Mouse (Mus musculus) telencephalon, adult 2 months (tissue): Measurements from ENCODE around the gene Coasy.
"Not testable (repeated sequence)": the region's sequence is repeated elsewhere in the genome, so short reads cannot be mapped to it uniquely, and the experiment has no call there.

Experiments
- DNase-seq: peaks from one replicate; pipeline ENCODE4 v3.0.0-alpha.2; 2011; ENCODE audit warnings: low read depth, low spot score

The Coasy gene

GRCm38 (mm10) chr11:101087682-101088055 is 5.3 kb downstream of the Coasy start:
- no peak for DNase-seq

DNA sequence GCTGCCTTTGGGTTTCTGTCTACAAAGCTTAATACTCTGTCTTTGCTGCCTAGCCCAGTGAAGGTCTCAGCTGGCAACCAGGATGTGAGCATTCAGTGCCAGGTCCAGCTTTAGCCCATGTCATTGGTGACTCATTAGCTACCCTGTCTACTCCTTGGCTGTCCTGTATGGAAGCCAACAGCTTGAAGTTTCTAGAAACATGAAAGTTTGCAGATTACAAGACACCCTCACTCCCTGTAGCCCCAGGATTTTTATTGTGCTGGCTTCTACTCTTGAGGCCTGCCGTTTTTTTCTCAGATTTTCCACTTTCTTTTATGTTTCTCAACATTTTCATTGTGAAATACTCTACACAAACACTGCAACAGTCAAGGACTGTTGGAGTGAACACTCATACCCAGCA is 7.6 kb downstream of the Coasy start:
- no peak for DNase-seq

DNA sequence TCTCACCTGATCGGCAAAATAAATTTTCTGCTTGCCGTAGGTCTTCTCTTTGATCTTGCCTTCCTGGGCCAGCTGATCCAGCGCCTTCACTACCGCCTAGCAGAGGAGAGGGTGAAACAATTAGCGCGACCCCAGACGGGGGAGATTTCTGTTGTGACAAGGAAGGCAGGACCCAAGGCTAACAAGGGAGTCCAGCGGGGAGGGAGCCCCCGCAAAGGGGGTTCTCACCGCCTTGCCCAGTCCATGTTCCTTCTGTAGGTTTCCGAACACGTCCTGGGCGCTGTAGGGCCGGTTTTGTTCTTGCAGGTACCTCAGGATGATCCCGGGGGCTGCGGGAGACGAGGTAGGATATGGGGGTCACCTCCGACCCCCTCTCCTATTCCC is 12.6 kb downstream of the Coasy start:
- no peak for DNase-seq

- peak; percentile 91 for DNase-seq
These were observed 13.1 kb downstream of the Coasy start, which contains the start of gene Psmc3ip for GRCm38 (mm10) chr11:101095314-101096024. Gene Psmc3ip (minus strand): TSS chr11:101095436.

DNA sequence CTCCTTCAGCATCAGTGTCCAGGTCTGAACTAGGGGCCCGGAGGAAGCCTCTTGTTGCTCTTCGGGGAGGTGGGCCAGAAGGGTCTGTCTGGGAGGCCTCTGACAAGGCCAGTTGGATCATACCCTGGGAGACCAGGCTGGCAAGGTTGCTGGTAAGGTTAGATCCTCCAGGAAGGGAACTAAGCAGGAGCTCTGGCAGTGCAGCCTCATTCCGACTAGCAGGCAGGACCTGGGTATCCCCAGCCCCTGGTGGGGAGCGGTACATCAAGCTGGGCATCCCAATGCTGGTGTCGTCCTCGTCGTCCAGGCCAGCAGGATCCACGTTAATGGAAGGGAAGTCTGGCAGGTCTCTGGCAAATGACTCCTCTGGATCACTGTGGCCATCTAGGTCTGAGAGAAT is 15.9 kb downstream of the Coasy start:
- no peak for DNase-seq

DNA sequence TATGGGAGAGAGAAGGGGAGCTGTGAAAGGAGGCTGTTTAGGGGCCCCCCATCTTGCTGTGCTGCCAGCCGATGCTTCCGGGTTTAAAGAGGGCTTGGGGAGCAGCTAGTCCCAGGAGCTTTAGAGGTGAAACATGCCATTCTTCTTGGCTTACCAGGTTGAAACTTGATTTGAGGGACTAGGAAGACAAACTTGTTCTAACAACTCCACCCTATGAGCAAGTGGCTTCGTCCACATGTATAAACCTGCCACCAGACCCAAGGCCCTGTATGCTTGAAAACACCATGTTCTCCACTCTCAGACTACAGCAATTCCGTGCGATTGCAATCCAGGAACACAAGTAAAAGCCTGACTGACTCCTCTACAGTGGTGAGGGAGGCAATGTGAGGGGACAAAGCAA is 20.6 kb downstream of the Coasy start:
- no peak for DNase-seq

DNA sequence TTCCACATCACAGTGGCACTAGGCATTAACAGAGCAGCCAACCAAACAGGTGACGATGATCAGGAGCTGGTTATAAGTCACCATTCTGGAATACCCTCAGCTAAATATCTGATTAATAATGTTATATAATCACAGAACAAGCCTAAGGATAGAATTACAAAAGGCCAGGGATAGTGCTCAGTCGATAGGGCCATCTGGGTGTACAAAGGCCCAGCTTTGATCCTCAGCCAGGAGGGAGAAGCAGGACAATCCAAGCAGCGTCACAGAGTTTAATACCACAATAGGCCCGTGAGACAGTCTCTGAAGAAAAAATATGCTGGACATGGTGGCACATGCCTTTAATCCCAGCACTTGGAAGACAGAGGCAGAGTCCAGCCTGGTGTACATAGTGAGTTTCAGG is 27.0 kb downstream of the Coasy start:
- no peak for DNase-seq

- DNase-seq, result no peak
These were observed 28.3 kb downstream of the Coasy start for GRCm38 (mm10) chr11:101110708-101111107.

GRCm38 (mm10) chr11:101111178-101111577 is 28.8 kb downstream of the Coasy start:
- DNase-seq, result no peak

- DNase-seq, result no peak
These were observed 29.8 kb downstream of the Coasy start for GRCm38 (mm10) chr11:101112186-101112585.

DNA sequence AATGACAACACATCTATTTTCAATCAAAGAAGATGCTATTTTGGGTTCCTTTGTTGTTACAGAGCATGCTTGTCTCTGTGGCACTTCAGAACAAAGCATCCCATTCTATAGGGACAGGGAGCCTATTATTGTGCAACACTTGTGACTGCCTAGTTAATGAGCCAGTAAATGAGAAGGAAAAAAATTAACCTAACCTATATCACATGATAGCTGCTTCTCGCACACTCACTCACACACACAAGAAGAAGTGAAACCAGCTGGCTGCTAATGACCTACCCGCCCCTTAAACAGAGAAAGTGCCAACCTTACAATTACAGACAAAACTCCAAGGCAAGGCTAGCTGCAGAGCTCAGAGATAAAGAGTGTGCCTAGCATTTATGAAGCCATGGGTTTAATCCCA is 33.2 kb downstream of the Coasy start:
- DNase-seq, result peak; percentile 56

- no peak for DNase-seq
These were observed 35.7 kb downstream of the Coasy start for GRCm38 (mm10) chr11:101118105-101118504.

- DNase-seq, result no peak
These were observed 36.9 kb downstream of the Coasy start for GRCm38 (mm10) chr11:101119131-101119760.

GRCm38 (mm10) chr11:101119761-101120544 is 37.6 kb downstream of the Coasy start, which contains the start of the genes Retreg3 and Tubg1:
Gene Retreg3 (minus strand): TSS chr11:101119893.
Gene Tubg1 (plus strand): TSS chr11:101119938.
- peak; percentile 98 for DNase-seq

DNA sequence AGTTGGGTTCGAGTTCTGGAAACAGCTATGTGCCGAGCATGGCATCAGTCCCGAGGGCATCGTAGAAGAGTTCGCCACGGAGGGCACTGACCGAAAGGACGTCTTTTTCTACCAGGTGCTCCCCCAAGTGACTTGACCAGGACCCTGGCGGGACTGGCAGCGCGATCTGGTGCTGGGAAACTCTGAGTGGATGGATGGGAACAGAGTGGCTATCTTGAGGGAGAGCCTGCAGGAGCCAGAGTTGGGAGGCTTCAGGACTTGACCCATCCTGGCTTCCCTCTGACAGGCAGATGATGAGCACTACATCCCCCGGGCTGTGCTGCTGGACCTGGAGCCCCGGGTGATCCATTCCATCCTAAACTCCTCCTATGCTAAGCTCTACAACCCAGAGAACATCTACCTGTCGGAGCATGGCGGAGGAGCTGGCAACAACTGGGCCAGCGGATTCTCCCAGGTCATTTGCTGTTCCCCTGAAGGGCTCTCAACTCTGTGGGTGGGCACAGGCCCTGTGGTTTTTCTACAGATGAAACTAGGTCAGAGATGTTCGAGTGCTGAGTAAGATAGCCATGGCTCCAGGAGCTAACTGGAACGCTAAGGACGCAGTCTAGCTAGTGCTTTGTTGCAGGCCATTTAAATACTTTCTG is 38.3 kb downstream of the Coasy start:
- DNase-seq, result no peak

DNA sequence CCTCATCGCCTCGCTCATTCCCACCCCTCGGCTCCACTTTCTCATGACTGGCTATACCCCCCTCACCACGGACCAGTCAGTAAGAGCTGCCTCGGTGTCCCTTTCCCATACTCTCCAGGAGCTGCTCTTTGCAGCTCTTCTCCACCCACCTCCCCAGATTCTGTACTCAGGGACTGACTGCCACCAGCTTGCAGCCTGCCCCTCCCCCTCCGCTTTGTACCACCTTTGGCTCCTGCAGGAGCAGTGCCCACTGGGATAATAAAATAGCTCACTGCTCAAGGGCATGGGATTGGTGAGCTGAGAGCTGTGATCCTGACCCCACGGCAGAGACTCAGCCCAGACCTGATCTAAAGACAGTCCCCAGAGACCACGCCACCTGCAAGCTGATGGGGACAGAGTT is 42.1 kb downstream of the Coasy start:
- not testable (repeated sequence) for DNase-seq

DNA sequence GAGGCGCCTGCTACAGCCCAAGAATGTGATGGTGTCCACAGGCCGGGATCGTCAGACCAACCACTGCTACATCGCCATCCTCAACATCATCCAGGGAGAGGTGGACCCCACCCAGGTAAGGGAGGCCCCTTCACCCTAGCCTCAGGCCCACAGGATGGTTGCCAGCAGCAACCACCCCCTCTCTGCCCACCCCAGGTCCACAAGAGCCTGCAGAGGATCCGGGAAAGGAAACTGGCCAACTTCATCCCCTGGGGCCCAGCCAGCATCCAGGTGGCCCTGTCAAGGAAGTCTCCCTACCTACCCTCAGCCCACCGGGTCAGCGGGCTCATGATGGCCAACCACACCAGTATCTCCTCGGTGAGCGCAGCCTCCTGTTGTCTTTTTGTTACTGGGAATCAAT is 42.6 kb downstream of the Coasy start:
- DNase-seq, result not testable (repeated sequence)

DNA sequence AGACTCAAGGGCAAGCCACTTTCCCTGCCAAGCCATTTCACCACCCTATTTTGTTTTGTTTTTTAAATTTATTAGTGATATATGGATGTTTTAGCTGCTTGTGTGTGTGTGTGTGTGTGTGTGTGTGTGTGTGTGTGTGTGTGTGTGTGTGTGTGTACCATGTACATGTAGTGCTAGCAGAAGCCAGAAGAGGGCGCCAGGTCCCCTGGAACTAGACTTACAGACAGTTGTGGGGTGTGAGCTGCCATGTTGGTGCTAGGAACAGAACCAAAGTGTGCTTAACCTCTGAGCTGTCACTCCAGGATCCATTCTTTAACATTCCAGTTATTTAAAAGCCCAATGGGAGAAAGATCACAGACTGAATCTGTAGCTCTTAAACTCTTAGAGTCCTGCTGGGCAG is 44.7 kb downstream of the Coasy start:
- DNase-seq, result no peak

DNA sequence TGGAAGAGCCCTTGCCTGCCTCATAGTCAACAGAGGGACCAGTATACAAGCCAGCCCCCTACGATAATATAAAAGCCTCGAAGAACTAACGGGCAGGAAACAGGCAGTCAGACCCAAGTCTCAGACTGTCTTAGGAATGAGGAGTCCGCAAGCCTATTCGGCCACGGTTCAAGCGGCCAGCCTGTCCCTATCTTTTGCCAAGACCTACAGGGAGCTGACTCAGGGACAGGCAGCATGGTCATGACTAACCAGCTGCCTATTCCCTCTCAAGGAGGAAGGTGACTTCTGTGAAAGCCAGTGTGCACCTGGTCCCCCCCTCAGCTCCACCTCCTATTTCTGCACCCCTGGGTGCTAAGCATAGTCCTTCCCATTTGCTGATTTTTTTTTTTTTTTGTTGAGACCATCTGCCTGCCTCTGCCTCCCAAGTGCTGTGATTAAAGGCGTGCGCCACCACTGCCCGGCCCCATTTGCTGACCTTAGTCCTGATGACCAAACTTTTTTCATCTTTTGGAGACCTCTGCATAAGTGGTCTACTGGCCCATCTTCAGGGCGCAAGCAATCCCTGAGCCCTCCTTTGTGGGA is 46.7 kb downstream of the Coasy start:
- no peak for DNase-seq

GRCm38 (mm10) chr11:101130056-101130756 is 47.8 kb downstream of the Coasy start:
- no peak for DNase-seq

DNA sequence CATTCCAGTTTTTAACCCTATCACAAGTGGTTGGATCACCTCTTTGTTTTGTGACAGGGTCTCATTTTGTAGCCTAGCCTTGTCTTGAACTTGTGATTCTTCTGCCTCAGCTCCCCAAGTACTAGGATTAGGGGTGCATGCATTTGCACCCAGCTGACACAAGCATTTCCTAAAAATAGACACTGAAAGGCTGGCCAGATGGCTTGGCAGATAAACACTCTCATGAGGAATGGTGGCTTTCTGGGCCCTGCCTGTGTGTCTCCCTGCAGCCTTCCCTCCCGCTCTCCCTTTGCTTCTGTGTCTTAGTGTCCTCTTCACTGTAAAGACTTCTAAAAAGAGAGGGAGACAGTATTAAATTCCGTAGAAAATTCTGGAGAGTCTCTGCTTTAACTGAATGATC is 48.8 kb downstream of the Coasy start:
- DNase-seq, result no peak
